Mouse (Mus musculus): ENCODE measurements around the gene Traf6.

The Traf6 gene

GRCm38 (mm10) chr2:101678236-101679021 is at the start of gene Traf6:
Traf6 (plus strand) TSS chr2:101678429.
- peak; percentile 73 for DNase-seq

GRCm38 (mm10) chr2:101638979-101639839 is 39.0 kb upstream of the Traf6 start:
- no peak for DNase-seq

- no peak for DNase-seq
Observed at GRCm38 (mm10) chr2:101639840-101640350, 38.3 kb upstream of the Traf6 start.

GRCm38 (mm10) chr2:101645841-101646240 is 32.4 kb upstream of the Traf6 start:
- DNase-seq: no peak

- no peak for DNase-seq
Observed at GRCm38 (mm10) chr2:101648361-101648760, 29.9 kb upstream of the Traf6 start.

- peak; percentile 93 for DNase-seq
Observed at GRCm38 (mm10) chr2:101649114-101649671, 29.0 kb upstream of the Traf6 start, which contains the start of the genes Rag1 and B230118H07Rik. Rag1 (minus strand) TSS chr2:101649501. B230118H07Rik (minus strand) TSS chr2:101649532.

GRCm38 (mm10) chr2:101650446-101650845 is 27.8 kb upstream of the Traf6 start:
- no peak for DNase-seq

GRCm38 (mm10) chr2:101652204-101652920 is 25.9 kb upstream of the Traf6 start:
- DNase-seq: peak; percentile 42

- DNase-seq: peak; percentile 90
Observed at GRCm38 (mm10) chr2:101652921-101653597, 25.2 kb upstream of the Traf6 start.

- no peak for DNase-seq
Observed at GRCm38 (mm10) chr2:101660536-101660935, 17.7 kb upstream of the Traf6 start.

- peak; percentile 87 for DNase-seq
Observed at GRCm38 (mm10) chr2:101665058-101665702, 13.0 kb upstream of the Traf6 start.

- DNase-seq: no peak
Observed at GRCm38 (mm10) chr2:101665703-101666092, 12.5 kb upstream of the Traf6 start.

GRCm38 (mm10) chr2:101668751-101669150 is 9.5 kb upstream of the Traf6 start:
- no peak for DNase-seq

- no peak for DNase-seq
Observed at GRCm38 (mm10) chr2:101673547-101673946, 4.7 kb upstream of the Traf6 start.

- peak; percentile 22 for DNase-seq
Observed at GRCm38 (mm10) chr2:101679164-101679784, 1.0 kb downstream of the Traf6 start.

GRCm38 (mm10) chr2:101684421-101684820 is 6.2 kb downstream of the Traf6 start:
- peak; percentile 38 for DNase-seq

- no peak for DNase-seq
Observed at GRCm38 (mm10) chr2:101688011-101688410, 9.8 kb downstream of the Traf6 start.

- no peak for DNase-seq
Observed at GRCm38 (mm10) chr2:101690252-101690827, 12.1 kb downstream of the Traf6 start.

- no peak for DNase-seq
Observed at GRCm38 (mm10) chr2:101693043-101693442, 14.8 kb downstream of the Traf6 start.

GRCm38 (mm10) chr2:101693577-101694215 is 15.5 kb downstream of the Traf6 start:
- peak; percentile 37 for DNase-seq
